Mouse (Mus musculus) spleen, adult 2 months (tissue): ENCODE measurements around the gene Dcbld2.

ENCODE experiments used
- CTCF ChIP-seq: fragments of 200-500 bp; IDR thresholded peaks from 2 replicates; pipeline ENCODE4 v1.5.1; 2011; ENCODE audit warnings: mild to moderate bottlenecking, inconsistent platforms; ENCODE audit not compliant: insufficient read depth, insufficient read length, insufficient replicate concordance; ENCODE audit errors: extremely low read depth
- POLR2A ChIP-seq: fragments of 200-500 bp; IDR thresholded peaks from 2 replicates; pipeline ENCODE4 v1.6.1; 2011; ENCODE audit warnings: low read depth, low read length, inconsistent platforms

- TF ChIP-seq CTCF: no peak
- TF ChIP-seq POLR2A: no peak
Observed at GRCm38 (mm10) chr16:58499172-58499584, 90.9 kb downstream of the Dcbld2 start.
